Mouse (Mus musculus) liver, adult 2 months (tissue): Measurements from ENCODE around the gene Ambra1. TPM values are rescaled to one million over a fixed set of nuclear protein-coding genes. Genes with fewer than 3 reads are reported as not detected.

Experiments
- DNase-seq: peaks from one replicate; pipeline ENCODE4 v3.0.0-alpha.2; 2011; ENCODE audit warnings: low read depth, low spot score; ENCODE audit errors: extremely low read depth
- H3K27ac ChIP-seq: fragments of 200-500 bp; replicated peaks from 2 replicates; pipeline ENCODE4 v1.5.1; 2012; ENCODE audit warnings: low read depth, mild to moderate bottlenecking, control low read depth, inconsistent platforms, low read length; ENCODE audit not compliant: insufficient read depth
- H3K27me3 ChIP-seq: fragments of 200-500 bp; 2 replicates; pipeline ENCODE4 v1.6.1; 2012; ENCODE audit warnings: mild to moderate bottlenecking, moderate library complexity, low read length, inconsistent platforms; ENCODE audit not compliant: control insufficient read depth, insufficient read depth
- H3K36me3 ChIP-seq: fragments of 200-500 bp; 2 replicates; pipeline ENCODE4 v1.6.1; 2012; ENCODE audit warnings: low read length, inconsistent platforms; ENCODE audit not compliant: control insufficient read depth, insufficient read depth
- H3K4me1 ChIP-seq: fragments of 200-500 bp; 2 replicates; pipeline ENCODE4 v1.6.1; 2011; ENCODE audit warnings: low read length; ENCODE audit not compliant: control insufficient read depth, insufficient read depth
- H3K4me3 ChIP-seq: fragments of 200-500 bp; 2 replicates; pipeline ENCODE4 v1.5.1; 2011; ENCODE audit warnings: low read depth, mild to moderate bottlenecking, control low read depth, low read length, moderate library complexity; ENCODE audit not compliant: insufficient read depth
- H3K79me2 ChIP-seq: fragments of 200-500 bp; 2 replicates; pipeline ENCODE4 v1.6.1; 2012; ENCODE audit warnings: inconsistent platforms, mild to moderate bottlenecking, low read length, moderate library complexity; ENCODE audit not compliant: control insufficient read depth, insufficient read depth
- H3K9ac ChIP-seq: fragments of 200-500 bp; 2 replicates; pipeline ENCODE4 v1.6.1; 2012; ENCODE audit warnings: low read depth, mild to moderate bottlenecking, control low read depth, inconsistent platforms, low read length
- CTCF ChIP-seq: fragments of 200-500 bp; IDR thresholded peaks from 2 replicates; pipeline ENCODE4 v1.5.1; 2011; ENCODE audit warnings: low read depth, low read length, control low read depth
- POLR2A ChIP-seq: fragments of 200-500 bp; IDR thresholded peaks from 2 replicates; pipeline ENCODE4 v1.6.1; 2011; ENCODE audit warnings: low read length, control low read depth; ENCODE audit not compliant: insufficient read depth; ENCODE audit errors: extremely low read depth
- WGBS: fragments of 180-500 bp; shearing (Covaris S2); methylation state at CpG from one replicate; pipeline ENCODE4 v1.1.7; 2018; 5-methylcytosine and 5-hydroxymethylcytosine counted together
- polyA plus RNA-seq: library from polyadenylated mRNA; depleted of rRNA; stranded (reverse); fragments of >200 nt; gene quantifications from 2 replicates; pipeline ENCODE4 v1.2.3, GENCODE M21; 2012
- total RNA-seq: library from RNA; depleted of rRNA; stranded (reverse); fragments of >200 nt; gene quantifications from 2 replicates; pipeline ENCODE4 v1.2.3, GENCODE M21; 2014

Gene Ambra1
- total and polyA plus RNA-seq, 2 experiments = 11.0 to 12.4 TPM

DNA sequence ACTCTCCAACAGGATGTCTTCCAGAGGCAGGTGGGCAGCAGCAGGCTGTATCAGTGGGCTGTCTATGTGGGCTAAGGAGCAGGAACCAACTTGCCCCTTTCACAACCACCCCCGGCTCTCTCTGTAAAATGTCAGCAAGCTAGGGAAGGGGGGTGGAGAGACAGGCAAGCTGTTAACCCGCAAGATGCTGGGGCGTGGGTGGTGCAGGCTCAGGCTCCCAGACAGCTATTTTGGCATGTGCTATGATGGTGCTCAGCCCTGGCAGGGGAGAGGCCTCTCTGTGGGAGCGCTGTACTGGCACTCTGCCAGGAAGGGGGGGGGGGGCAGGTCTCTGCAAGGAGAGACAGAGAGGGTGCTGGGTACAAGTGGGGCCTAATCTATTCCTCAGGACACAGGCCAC lies 227.2 kb downstream of the Ambra1 start:
- H3K79me2 ChIP-seq = peaks cover 48% of the 10 kb centered on the region; the same call in 1 of the 2 replicates
- WGBS = 22% methylated on average over 4 of the region's 4 CpGs
- H3K4me3 ChIP-seq = no peak overlapping the region
- TF ChIP-seq CTCF = no peak
- no peak for TF ChIP-seq POLR2A
- no peaks in the 10 kb centered on the region for H3K27me3 ChIP-seq
- no peak overlapping the region for H3K27ac ChIP-seq
- no peaks in the 10 kb centered on the region for H3K36me3 ChIP-seq
- peaks cover 34% of the 10 kb centered on the region for H3K4me1 ChIP-seq
- H3K9ac ChIP-seq = no peak overlapping the region
- DNase-seq = no peak

DNA sequence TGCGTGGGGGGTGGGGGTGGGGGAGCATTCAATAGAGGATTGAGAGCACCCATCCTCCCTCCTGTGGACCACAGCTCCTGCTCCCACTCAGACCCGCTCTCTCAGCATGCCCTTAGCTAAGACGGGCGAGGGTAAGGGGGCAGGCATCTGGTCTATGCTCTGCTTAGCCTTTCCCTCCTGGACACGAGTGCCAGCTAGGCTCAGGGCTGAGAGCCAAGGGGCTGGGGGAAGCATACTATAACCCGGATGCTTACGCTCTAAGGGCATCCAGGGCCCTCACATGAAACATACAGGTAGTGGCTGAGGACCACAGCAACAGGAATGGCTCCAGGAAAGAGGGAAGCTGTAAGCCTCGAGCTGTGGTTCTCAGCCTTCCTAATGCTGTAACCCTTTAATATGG lies 228.1 kb downstream of the Ambra1 start:
- Histone ChIP-seq H3K9ac (no peak overlapping the region), H3K27me3 (no peaks in the 10 kb centered on the region), H3K27ac (no peak overlapping the region), H3K4me1 (peaks cover 40% of the 10 kb centered on the region), H3K36me3 (no peaks in the 10 kb centered on the region), H3K4me3 (no peak overlapping the region), H3K79me2 (peaks cover 47% of the 10 kb centered on the region; the same call in 1 of the 2 replicates)
- no peak for TF ChIP-seq POLR2A
- no peak for TF ChIP-seq CTCF
- whole genome bisulfite sequencing = 83% methylated on average over 8 of the region's 8 CpGs
- DNase-seq = no peak

- Histone ChIP-seq H3K4me1 (peaks cover 37% of the 10 kb centered on the region), H3K36me3 (no peaks in the 10 kb centered on the region), H3K79me2 (peaks cover 41% of the 10 kb centered on the region; the same call in 1 of the 2 replicates), H3K4me3 (no peak overlapping the region), H3K27ac (no peak overlapping the region), H3K27me3 (no peaks in the 10 kb centered on the region), H3K9ac (no peak overlapping the region)
- DNase-seq = no peak
- TF ChIP-seq POLR2A (no peak), CTCF (peak; percentile 84)
- WGBS = 49% methylated on average over 10 of the region's 10 CpGs
These were observed 228.9 kb downstream of the Ambra1 start for GRCm38 (mm10) chr2:91958701-91959457.

GRCm38 (mm10) chr2:91959544-91960410 lies 229.8 kb downstream of the Ambra1 start:
- WGBS = 53% methylated on average over 11 of the region's 11 CpGs
- H3K9ac ChIP-seq = no peak overlapping the region
- no peak overlapping the region for H3K27ac ChIP-seq

GRCm38 (mm10) chr2:91960459-91960858 lies 230.5 kb downstream of the Ambra1 start:
- Histone ChIP-seq H3K27ac (no peak overlapping the region), H3K36me3 (no peaks in the 10 kb centered on the region), H3K4me1 (peaks cover 30% of the 10 kb centered on the region), H3K9ac (no peak overlapping the region), H3K4me3 (no peak overlapping the region), H3K79me2 (peaks cover 38% of the 10 kb centered on the region; the same call in 1 of the 2 replicates), H3K27me3 (no peaks in the 10 kb centered on the region)
- no peak for TF ChIP-seq CTCF
- 91% methylated on average over 5 of the region's 5 CpGs for WGBS
- no peak for DNase-seq

More at GRCm38 (mm10) chr2:91959544-91960410, 229.8 kb downstream of the Ambra1 start:
- peak; percentile 35 for DNase-seq
- TF ChIP-seq CTCF = no peak
- Histone ChIP-seq H3K27me3 (no peaks in the 10 kb centered on the region), H3K4me1 (peaks cover 37% of the 10 kb centered on the region), H3K36me3 (no peaks in the 10 kb centered on the region), H3K4me3 (no peak overlapping the region), H3K79me2 (peaks cover 41% of the 10 kb centered on the region; the same call in 1 of the 2 replicates)
